Mouse (Mus musculus): ENCODE results near the gene BC049730.

BC049730 gene

GRCm38 (mm10) chr7:24762574-24762973 is 53.5 kb downstream of the BC049730 start:
- DNase-seq (ENCODE audit: low read depth, low spot score), result no peak
